Mouse (Mus musculus): ENCODE measurements around the gene Galk2.

- TF ChIP-seq CTCF (IDR thresholded peaks at IDR 0.05) (no peak), POLR2A (IDR thresholded peaks at IDR 0.05; ENCODE audit: insufficient read depth, low read depth, low read length) (no peak)
Observed at GRCm38 (mm10) chr2:125929396-125929795, 70.5 kb downstream of the Galk2 start.

All from heart, adult 2 months (tissue).